Mouse (Mus musculus): ENCODE measurements around the gene Scn8a. TPM values are rescaled to one million over a fixed set of nuclear protein-coding genes. Genes with fewer than 3 reads are reported as not detected.

Scn8a gene
- total RNA-seq, 1 experiment from 2014 or later, result not detected

Other genes starting within 250 kb of the Scn8a start
- 9.8 to 17.2 TPM (median 15.0 TPM) in 3 replicates for gene Smagp, start 232.9 kb upstream of the Scn8a start, total RNA-seq (2017)
- gene Bin2, start 200.3 kb upstream of the Scn8a start, total RNA-seq (2017), result 579 to 859 TPM (median 610 TPM) in 3 replicates
- 0.64 to 4.9 TPM (median 2.6 TPM) in 3 replicates for gene Cela1, start 181.9 kb upstream of the Scn8a start, total RNA-seq (2017)
- gene Galnt6, start 140.5 kb upstream of the Scn8a start, total RNA-seq (2017), result 43.8 to 60.6 TPM (median 51.3 TPM) in 3 replicates
- gene Slc4a8, start 108.1 kb upstream of the Scn8a start, total RNA-seq (2017), result 0.11 to 3.9 TPM (median 2.0 TPM) in 3 replicates
- gene Gm47841, start 177.5 kb downstream of the Scn8a start, total RNA-seq (2017), result not detected in 3 replicates
- gene Fignl2, start 208.7 kb downstream of the Scn8a start, total RNA-seq (2017), result 0.57 TPM in 1 of 3 replicates, not detected in the others
- gene Ankrd33, start 245.9 kb downstream of the Scn8a start, total RNA-seq (2017), result not detected in 3 replicates